Mouse (Mus musculus) embryonic facial prominence, embryonic 13.5 days (tissue): Measurements from ENCODE around the gene Tmem230. TPM values are rescaled to one million over a fixed set of nuclear protein-coding genes. Genes with fewer than 3 reads are reported as not detected.

Source experiments
- polyA plus RNA-seq: library from polyadenylated mRNA; unstranded; fragments of >200 nt; fragmentation: Nextera tagmentation; extraction: Ambion mirVana; gene quantifications from 2 replicates; pipeline ENCODE4 v1.2.1, GENCODE M21; 2015

Tmem230 gene
- polyA plus RNA-seq, 1 experiment from 2014 or later, result 55.9 TPM

Other genes with a start within 250 kb of the Tmem230 start
- 5.0 and 6.8 TPM in 2 replicates for gene Rassf2, start 217.5 kb downstream of the Tmem230 start, polyA plus RNA-seq
- 14.8 and 17.1 TPM in 2 replicates for gene Slc23a2, start 102.7 kb downstream of the Tmem230 start, polyA plus RNA-seq
- 274 and 276 TPM in 2 replicates for gene Pcna, start 5.5 kb upstream of the Tmem230 start, polyA plus RNA-seq
- 16.7 and 24.4 TPM in 2 replicates for gene Cds2, start 15.3 kb upstream of the Tmem230 start, polyA plus RNA-seq
- gene Prokr2, start 137.6 kb upstream of the Tmem230 start, polyA plus RNA-seq, result 1.2 TPM in 2 replicates